Mouse (Mus musculus) lung, adult 2 months (tissue): ENCODE measurements around the gene Mettl23.

Source experiments
- CTCF ChIP-seq: fragments of 200-500 bp; IDR thresholded peaks from 2 replicates; pipeline ENCODE4 v1.5.1; 2011; ENCODE audit warnings: mild to moderate bottlenecking, low read length, control low read depth; ENCODE audit not compliant: insufficient read depth
- POLR2A ChIP-seq: fragments of 200-500 bp; IDR thresholded peaks from 2 replicates; pipeline ENCODE4 v1.6.1; 2011; ENCODE audit warnings: low read depth, mild to moderate bottlenecking, control low read depth, low read length, borderline replicate concordance; ENCODE audit errors: extremely low read depth

DNA sequence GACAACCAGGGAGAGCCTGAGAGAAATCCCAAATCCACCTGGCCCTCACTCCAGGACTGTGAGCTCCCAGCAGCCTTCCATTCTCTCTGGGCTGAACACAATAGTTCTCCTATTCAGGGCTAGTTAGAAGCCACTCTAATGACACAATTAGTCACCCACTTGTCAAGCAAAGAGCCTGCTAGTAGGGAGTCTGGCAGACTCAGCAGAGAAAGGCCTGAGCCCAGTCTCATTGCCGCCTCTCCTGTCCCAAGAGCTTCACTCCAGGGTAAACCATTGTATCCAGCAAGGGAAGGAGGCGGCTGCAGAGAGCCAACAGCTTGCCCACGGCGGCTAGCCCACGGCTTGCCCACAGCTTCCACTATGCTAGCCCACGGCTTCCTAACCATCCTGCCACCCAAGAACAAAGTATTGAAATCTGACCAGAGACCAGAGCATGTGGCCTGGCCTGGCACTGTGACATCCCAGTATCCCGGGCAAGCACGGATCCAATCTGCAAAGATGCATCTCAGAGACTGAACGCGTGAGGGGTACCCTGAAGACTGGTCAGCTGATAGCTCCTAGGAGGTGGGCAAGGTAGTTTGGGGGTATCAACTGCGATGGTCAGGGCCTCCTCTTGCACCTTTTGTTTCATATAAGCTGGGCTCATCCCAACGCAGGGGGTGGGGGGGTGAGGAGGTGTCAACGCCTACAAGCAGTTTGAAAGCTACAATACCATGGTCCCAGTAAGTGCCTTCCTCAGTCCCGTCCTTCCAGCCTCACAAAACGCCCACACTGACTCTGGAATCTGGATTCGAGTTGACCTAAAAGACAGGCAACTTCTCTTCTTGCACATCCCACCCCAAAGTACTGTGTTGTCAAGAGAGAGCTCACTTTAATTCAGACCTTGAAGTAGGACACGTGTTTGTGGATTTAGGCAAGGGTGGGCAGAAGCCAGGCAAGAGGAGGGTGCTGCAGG is 16.3 kb upstream of the Mettl23 start:
- TF ChIP-seq CTCF (no peak), POLR2A (no peak)
